Mouse (Mus musculus) layer of hippocampus, postnatal 10 days (tissue): ENCODE results near the gene Rnf157. TPM values are rescaled to one million over a fixed set of nuclear protein-coding genes. Genes with fewer than 3 reads are reported as not detected.

ENCODE experiments used
- DNase-seq, 2 experiments: peaks; one replicate each; pipeline ENCODE4 v3.0.0; 2021; ENCODE audit warnings: low spot score in 2 of 2
- total RNA-seq, 2 experiments: library from RNA; stranded (reverse); gene quantifications; 2 replicates each; pipeline ENCODE4 v1.2.3; 2021

Rnf157 gene
- total RNA-seq, 2 experiments from 2014 or later: 184 to 186 TPM

GRCm38 (mm10) chr11:116337531-116337930 lies 75.3 kb downstream of the Rnf157 start:
- DNase-seq: no peak

GRCm38 (mm10) chr11:116337000-116337399 lies 75.8 kb downstream of the Rnf157 start:
- no peak for DNase-seq

- DNase-seq: no peak
These were observed 76.4 kb downstream of the Rnf157 start for GRCm38 (mm10) chr11:116336393-116336792.

GRCm38 (mm10) chr11:116335244-116336036 lies 77.4 kb downstream of the Rnf157 start, which contains the start of gene Foxj1:
Gene Foxj1, minus strand, starts transcription at chr11:116335399.
- DNase-seq: peak; percentile 98 to 99

GRCm38 (mm10) chr11:116334417-116334782 lies 78.4 kb downstream of the Rnf157 start:
- DNase-seq: no peak

GRCm38 (mm10) chr11:116333526-116334416 lies 79.1 kb downstream of the Rnf157 start:
- no peak for DNase-seq

GRCm38 (mm10) chr11:116332983-116333270 lies 79.9 kb downstream of the Rnf157 start:
- DNase-seq: no peak

GRCm38 (mm10) chr11:116332232-116332982 lies 80.4 kb downstream of the Rnf157 start:
- DNase-seq: peak in 1 of 2 experiments; percentile 61

- DNase-seq: no peak
These were observed 82.7 kb downstream of the Rnf157 start for GRCm38 (mm10) chr11:116330211-116330518.

GRCm38 (mm10) chr11:116329314-116330210 lies 83.3 kb downstream of the Rnf157 start:
- DNase-seq: peak; percentile 64 to 69

- DNase-seq: no peak
These were observed 85.7 kb downstream of the Rnf157 start for GRCm38 (mm10) chr11:116326963-116327603.

- DNase-seq: peak; percentile 94 to 96
These were observed 93.8 kb downstream of the Rnf157 start for GRCm38 (mm10) chr11:116318719-116319659.

- no peak for DNase-seq
These were observed 100.5 kb downstream of the Rnf157 start for GRCm38 (mm10) chr11:116312359-116312758.

- DNase-seq: no peak
These were observed 101.7 kb downstream of the Rnf157 start for GRCm38 (mm10) chr11:116311169-116311568.

- no peak for DNase-seq
These were observed 103.2 kb downstream of the Rnf157 start for GRCm38 (mm10) chr11:116309601-116310000.

- DNase-seq: no peak
These were observed 104.9 kb downstream of the Rnf157 start for GRCm38 (mm10) chr11:116307762-116308531.

GRCm38 (mm10) chr11:116307019-116307725 lies 105.7 kb downstream of the Rnf157 start, which contains the start of gene Exoc7:
Gene Exoc7, minus strand, starts transcription at chr11:116307233.
- no peak for DNase-seq
